Mouse (Mus musculus) hindbrain, embryonic 12.5 days (tissue): ENCODE data around the gene Extl2. TPM values are rescaled to one million over a fixed set of nuclear protein-coding genes. Genes with fewer than 3 reads are reported as not detected.

ENCODE experiments used
- ATAC-seq: fragments of 200-750 bp; cut with Nextera tagmentation; 2 replicates; pipeline ENCODE4 v1.8.0; 2017; ENCODE audit warnings: moderate TSS enrichment; ENCODE audit not compliant: low FRiP score
- H3K27ac ChIP-seq: fragments of 300-500 bp; sonication (generic); 2 replicates; pipeline ENCODE4 v1.5.1; 2016; ENCODE audit warnings: mild to moderate bottlenecking
- H3K27me3 ChIP-seq: fragments of 300-500 bp; sonication (generic); 2 replicates; pipeline ENCODE4 v1.6.1; 2016; ENCODE audit warnings: mild to moderate bottlenecking
- H3K36me3 ChIP-seq: fragments of 300-500 bp; sonication (generic); 2 replicates; pipeline ENCODE4 v1.6.1; 2016; ENCODE audit warnings: mild to moderate bottlenecking
- H3K4me1 ChIP-seq: fragments of 300-500 bp; sonication (generic); 2 replicates; pipeline ENCODE4 v1.6.1; 2016
- H3K4me2 ChIP-seq: fragments of 300-500 bp; sonication (generic); replicated peaks from 2 replicates; pipeline ENCODE4 v1.6.1; 2016; ENCODE audit warnings: mild to moderate bottlenecking
- H3K4me3 ChIP-seq: fragments of 300-500 bp; sonication (generic); 2 replicates; pipeline ENCODE4 v1.5.1; 2016; ENCODE audit warnings: mild to moderate bottlenecking
- H3K9ac ChIP-seq: fragments of 300-500 bp; sonication (generic); 2 replicates; pipeline ENCODE4 v1.6.1; 2016; ENCODE audit warnings: mild to moderate bottlenecking, moderate library complexity
- H3K9me3 ChIP-seq: fragments of 300-500 bp; sonication (generic); replicated peaks from 2 replicates; pipeline ENCODE4 v1.6.1; 2016; ENCODE audit warnings: mild to moderate bottlenecking
- WGBS: fragments of 180-500 bp; shearing (Covaris S2); methylation state at CpG from one replicate; pipeline ENCODE4 v1.1.7; 2016; 5-methylcytosine and 5-hydroxymethylcytosine counted together
- polyA plus RNA-seq: library from polyadenylated mRNA; unstranded; fragments of >200 nt; fragmentation: Nextera tagmentation; extraction: Ambion mirVana; gene quantifications from 2 replicates; pipeline ENCODE4 v1.2.1, GENCODE M21; 2016

The Extl2 gene
- polyA plus RNA-seq, 1 experiment from 2014 or later, result 27.5 TPM

DNA sequence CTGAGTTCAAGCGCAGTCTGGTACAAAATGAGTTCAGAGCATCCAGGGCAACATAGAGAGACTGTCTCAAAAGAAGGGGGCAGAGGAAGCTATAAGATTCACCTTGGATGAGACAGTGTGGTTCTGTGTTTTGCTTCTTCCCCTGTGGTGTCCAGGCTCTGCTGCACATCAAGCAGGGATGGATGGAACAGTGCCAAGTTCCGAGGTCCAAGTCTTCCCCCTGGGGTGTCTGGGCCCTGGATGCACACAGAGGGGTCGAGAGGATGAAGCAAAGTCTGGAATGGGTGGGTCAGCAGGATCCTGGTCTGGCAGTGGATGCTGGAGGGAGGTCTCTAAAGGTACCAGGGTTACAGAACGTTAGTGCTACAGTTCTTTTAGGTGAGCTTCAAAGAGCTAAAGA lies 11.3 kb downstream of the Extl2 start:
- Histone ChIP-seq H3K9ac (no peak overlapping the region), H3K27ac (no peak overlapping the region), H3K4me1 (no peaks in the 10 kb centered on the region), H3K4me3 (no peak overlapping the region), H3K36me3 (no peaks in the 10 kb centered on the region), H3K27me3 (no peaks in the 10 kb centered on the region), H3K4me2 (no peak overlapping the region), H3K9me3 (no peaks in the 10 kb centered on the region)
- no peak for ATAC-seq
- WGBS, result 70% methylated on average over 4 of the region's 4 CpGs

DNA sequence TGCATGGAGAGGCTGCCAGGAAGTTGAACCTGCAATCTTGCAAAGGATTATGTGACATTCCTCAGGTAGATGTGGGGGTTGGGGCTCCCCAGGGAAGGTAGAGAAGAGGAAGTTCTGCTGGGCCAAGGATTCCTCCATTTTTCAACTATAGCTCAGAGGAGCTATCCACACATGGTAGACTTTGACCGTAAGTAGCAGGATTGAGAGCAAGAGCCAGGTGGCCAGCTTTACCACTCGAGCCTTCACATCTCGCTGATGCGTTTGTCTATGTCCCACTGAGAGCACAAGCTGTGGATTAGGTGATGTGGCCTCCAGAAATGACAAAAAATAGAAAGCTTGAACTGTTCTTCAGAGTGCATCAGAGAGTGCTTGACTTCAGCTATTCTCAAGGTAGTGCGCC lies 11.9 kb downstream of the Extl2 start:
- Histone ChIP-seq H3K9ac (no peak overlapping the region), H3K27ac (no peak overlapping the region), H3K4me3 (no peak overlapping the region), H3K27me3 (no peaks in the 10 kb centered on the region), H3K9me3 (no peaks in the 10 kb centered on the region), H3K36me3 (no peaks in the 10 kb centered on the region), H3K4me2 (no peak overlapping the region), H3K4me1 (no peaks in the 10 kb centered on the region)
- ATAC-seq, result no peak
- 91% methylated on average over 5 of the region's 5 CpGs for WGBS

DNA sequence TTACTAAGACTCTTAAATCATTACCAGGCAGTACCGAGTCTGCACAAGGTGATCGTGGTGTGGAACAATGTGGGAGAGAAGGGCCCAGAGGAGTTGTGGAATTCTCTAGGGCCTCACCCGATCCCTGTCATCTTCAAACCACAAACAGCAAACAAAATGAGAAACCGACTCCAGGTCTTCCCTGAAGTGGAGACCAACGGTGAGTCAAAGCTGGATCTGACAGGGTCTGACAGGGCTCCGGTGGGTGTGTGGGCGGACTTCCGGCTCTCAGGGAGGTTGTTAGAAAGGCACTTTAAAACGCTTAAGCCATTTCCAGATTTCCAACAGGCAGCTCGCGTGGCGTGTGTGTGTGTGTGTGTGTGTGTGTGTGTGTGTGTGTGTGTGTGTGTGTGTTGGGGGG lies 17.0 kb downstream of the Extl2 start:
- no peaks in the 10 kb centered on the region for H3K27me3 ChIP-seq
- 92% methylated on average over 12 of the region's 12 CpGs for WGBS
- no peak for ATAC-seq
- no peaks in the 10 kb centered on the region for H3K9me3 ChIP-seq
- no peaks in the 10 kb centered on the region for H3K4me1 ChIP-seq
- H3K4me2 ChIP-seq, result no peak overlapping the region
- H3K9ac ChIP-seq, result no peak overlapping the region
- H3K4me3 ChIP-seq, result no peak overlapping the region
- H3K36me3 ChIP-seq, result peaks cover 11% of the 10 kb centered on the region
- H3K27ac ChIP-seq, result no peak overlapping the region

DNA sequence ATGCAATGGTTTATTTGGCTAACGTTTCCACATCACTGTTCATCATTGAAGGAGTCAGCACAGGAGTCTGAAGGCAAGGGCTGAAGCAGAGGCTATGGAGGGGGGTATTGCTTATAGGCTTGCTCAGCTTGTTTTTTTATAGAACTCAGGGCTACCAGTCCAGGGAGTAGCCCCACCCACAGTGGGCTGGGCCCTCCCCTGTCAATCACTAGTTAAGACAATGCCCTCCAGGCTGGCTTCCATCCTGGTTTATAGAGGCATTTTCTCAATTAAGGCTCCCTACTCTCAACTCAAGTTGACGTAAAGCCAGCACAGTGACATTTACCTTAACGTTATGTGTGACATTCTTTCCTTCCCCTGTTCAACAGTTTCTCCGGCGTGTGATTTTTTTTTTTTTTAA lies 17.4 kb downstream of the Extl2 start:
- no peaks in the 10 kb centered on the region for H3K9me3 ChIP-seq
- H3K9ac ChIP-seq, result no peak overlapping the region
- no peak overlapping the region for H3K4me2 ChIP-seq
- no peaks in the 10 kb centered on the region for H3K4me1 ChIP-seq
- H3K4me3 ChIP-seq, result no peak overlapping the region
- ATAC-seq, result no peak
- WGBS, result 89% methylated on average over 5 of the region's 5 CpGs
- H3K36me3 ChIP-seq, result peaks cover 11% of the 10 kb centered on the region
- no peak overlapping the region for H3K27ac ChIP-seq
- H3K27me3 ChIP-seq, result no peaks in the 10 kb centered on the region

DNA sequence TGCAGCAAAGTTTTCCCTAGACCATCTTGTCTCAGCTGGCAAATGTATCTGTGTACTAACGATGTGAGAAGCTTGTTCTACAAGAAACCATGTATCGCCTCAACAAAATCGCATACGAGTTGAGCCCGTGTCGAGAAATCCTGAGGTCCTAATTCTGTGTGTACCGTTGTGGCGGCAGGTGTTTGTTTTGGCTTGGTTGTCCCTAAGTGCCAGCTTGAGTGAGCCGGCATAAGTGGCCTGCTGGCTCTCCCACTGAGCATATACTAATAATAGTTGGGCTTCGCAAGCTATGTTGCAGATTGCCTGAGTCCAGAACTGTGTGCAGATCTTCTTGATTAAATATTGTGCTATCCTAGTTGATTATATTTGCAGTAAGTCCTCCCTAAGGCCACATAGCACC lies 18.4 kb downstream of the Extl2 start:
- no peaks in the 10 kb centered on the region for H3K9me3 ChIP-seq
- no peak overlapping the region for H3K9ac ChIP-seq
- no peak overlapping the region for H3K27ac ChIP-seq
- H3K4me1 ChIP-seq, result no peaks in the 10 kb centered on the region
- H3K27me3 ChIP-seq, result no peaks in the 10 kb centered on the region
- no peak overlapping the region for H3K4me2 ChIP-seq
- peaks cover 11% of the 10 kb centered on the region for H3K36me3 ChIP-seq
- ATAC-seq, result no peak
- H3K4me3 ChIP-seq, result no peak overlapping the region
- WGBS, result 90% methylated on average over 10 of the region's 10 CpGs

DNA sequence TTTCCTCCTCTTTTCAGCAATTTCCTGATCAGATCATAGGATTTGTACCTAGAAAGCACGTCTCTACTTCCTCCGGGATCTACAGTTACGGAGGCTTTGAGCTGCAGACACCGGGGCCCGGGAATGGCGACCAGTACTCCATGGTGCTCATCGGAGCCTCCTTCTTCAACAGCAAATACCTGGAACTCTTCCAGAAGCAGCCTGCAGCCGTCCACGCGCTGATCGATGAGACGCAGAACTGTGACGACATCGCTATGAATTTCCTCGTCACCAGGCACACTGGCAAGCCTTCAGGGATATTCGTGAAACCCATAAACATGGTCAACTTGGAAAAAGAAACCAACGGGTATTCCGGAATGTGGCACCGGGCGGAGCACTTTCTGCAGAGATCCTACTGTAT lies 19.7 kb downstream of the Extl2 start:
- H3K9me3 ChIP-seq, result no peaks in the 10 kb centered on the region
- peaks cover 11% of the 10 kb centered on the region for H3K36me3 ChIP-seq
- H3K4me1 ChIP-seq, result no peaks in the 10 kb centered on the region
- H3K9ac ChIP-seq, result no peak overlapping the region
- no peak overlapping the region for H3K4me3 ChIP-seq
- ATAC-seq, result no peak
- no peak overlapping the region for H3K4me2 ChIP-seq
- no peaks in the 10 kb centered on the region for H3K27me3 ChIP-seq
- 96% methylated on average over 20 of the region's 20 CpGs for WGBS
- H3K27ac ChIP-seq, result no peak overlapping the region

DNA sequence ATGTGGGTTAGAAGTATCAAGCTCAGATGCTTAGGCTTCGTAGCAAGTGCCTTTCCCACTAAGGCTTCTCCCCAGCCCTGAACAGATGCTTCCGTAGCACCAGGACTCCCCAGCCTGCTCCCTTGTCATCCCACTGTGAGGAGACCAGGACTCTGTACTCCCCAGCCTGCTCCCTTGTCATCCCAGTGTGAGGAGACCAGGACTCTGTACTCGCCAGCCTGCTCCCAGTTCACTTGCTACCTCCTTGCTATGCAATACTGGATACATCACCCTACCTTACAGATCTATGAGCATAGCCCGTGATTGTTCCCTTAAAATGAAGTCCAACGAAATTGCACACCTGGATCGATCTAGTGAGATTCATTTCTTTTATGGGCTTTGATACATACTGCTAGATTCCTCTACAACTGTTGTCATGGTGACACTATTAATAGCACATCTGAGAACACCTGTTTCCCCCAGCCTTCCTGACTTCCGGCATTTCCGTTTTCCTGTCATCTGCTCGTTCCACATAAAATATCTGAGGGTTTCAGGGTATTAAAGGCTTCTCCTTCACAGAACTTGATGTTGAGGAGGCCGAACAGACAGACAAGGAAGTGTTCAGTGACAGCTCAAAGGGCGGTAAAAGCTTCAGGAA lies 23.0 kb downstream of the Extl2 start:
- H3K27ac ChIP-seq, result no peak overlapping the region
- no peak overlapping the region for H3K4me3 ChIP-seq
- H3K9me3 ChIP-seq, result no peaks in the 10 kb centered on the region
- H3K4me2 ChIP-seq, result no peak overlapping the region
- no peak overlapping the region for H3K9ac ChIP-seq
- no peaks in the 10 kb centered on the region for H3K27me3 ChIP-seq
- 79% methylated on average over 11 of the region's 11 CpGs for WGBS
- H3K4me1 ChIP-seq, result no peaks in the 10 kb centered on the region
- no peak for ATAC-seq
- H3K36me3 ChIP-seq, result peaks cover 11% of the 10 kb centered on the region

DNA sequence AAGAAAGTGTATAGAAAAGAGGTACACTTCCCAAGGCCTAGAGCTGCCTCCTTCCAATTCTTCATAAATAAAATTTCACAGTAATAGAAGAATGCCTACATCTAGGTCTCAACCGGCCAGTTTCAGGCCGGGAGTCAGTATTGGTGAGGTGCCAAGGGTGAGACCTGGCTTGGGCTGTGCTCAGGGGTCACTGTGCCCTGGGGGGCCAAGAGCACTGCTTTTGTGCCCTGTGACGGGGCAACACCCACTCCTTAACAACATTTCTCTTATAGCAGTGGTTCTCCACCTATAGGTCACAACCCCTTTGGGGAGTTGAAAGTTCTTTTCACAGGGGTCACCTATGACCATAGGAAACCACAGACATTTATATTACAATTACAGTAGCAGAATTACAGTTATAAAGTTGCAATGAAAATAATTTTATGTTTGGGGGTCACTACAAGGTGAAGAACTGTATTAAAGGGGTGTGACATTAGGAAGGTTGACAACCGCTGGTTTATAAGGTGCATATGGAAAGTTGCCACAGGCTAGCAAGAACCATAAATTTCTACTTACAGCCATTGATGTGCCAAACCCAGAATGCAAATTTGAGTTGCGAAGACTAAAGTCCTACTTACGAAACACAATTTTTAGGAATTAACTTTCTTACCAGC lies 26.1 kb downstream of the Extl2 start:
- no peaks in the 10 kb centered on the region for H3K36me3 ChIP-seq
- H3K27me3 ChIP-seq, result no peaks in the 10 kb centered on the region
- H3K4me2 ChIP-seq, result no peak overlapping the region
- H3K4me3 ChIP-seq, result no peak overlapping the region
- no peak overlapping the region for H3K27ac ChIP-seq
- 54% methylated on average over 6 of the region's 6 CpGs for WGBS
- H3K4me1 ChIP-seq, result no peaks in the 10 kb centered on the region
- H3K9ac ChIP-seq, result no peak overlapping the region
- peak; percentile 43; the same call in 1 of the 2 replicates for ATAC-seq
- H3K9me3 ChIP-seq, result no peaks in the 10 kb centered on the region

DNA sequence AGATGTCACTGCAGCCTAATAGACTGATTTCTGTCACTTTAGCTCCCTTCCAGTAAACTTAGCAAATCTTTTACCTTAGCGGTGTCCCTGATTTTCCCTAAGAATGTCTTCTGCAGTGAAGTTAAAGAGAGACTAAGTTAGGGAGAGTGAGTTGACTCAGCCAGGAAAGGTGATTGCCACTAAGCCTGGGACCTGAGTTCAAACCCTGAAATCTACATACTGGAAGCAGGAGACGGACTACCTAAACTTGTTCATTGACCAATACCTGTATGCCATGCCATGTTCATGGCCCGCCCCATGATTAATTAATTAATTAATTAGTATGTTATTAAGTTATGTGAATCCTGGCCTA lies 26.6 kb downstream of the Extl2 start:
- H3K27ac ChIP-seq, result no peak overlapping the region
- 60% methylated on average over 3 of the region's 3 CpGs for WGBS
- H3K27me3 ChIP-seq, result no peaks in the 10 kb centered on the region
- peak; percentile 50; the same call in 1 of the 2 replicates for ATAC-seq
- no peaks in the 10 kb centered on the region for H3K36me3 ChIP-seq
- no peaks in the 10 kb centered on the region for H3K9me3 ChIP-seq
- no peak overlapping the region for H3K4me2 ChIP-seq
- no peak overlapping the region for H3K4me3 ChIP-seq
- no peak overlapping the region for H3K9ac ChIP-seq
- H3K4me1 ChIP-seq, result no peaks in the 10 kb centered on the region

DNA sequence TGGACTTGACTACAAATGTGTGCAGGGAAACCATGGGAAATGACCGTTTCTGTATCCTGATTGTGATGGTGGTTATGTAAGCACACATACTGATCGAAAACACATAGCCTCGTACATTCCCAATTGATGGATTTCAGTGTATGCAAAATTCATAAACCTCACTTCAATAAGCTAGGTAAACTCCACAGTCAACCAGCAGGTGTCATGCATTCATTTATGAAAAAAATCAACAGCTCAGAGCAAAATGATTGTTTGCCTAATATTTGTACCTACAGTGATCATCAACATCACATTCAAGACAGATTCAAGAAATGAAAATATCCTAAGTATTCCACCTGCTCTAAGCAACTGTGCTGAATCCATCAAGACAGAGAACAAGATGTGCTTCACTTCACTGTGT lies 33.5 kb downstream of the Extl2 start:
- no peak overlapping the region for H3K4me2 ChIP-seq
- no peak overlapping the region for H3K4me3 ChIP-seq
- no peaks in the 10 kb centered on the region for H3K4me1 ChIP-seq
- H3K36me3 ChIP-seq, result no peaks in the 10 kb centered on the region
- no peak overlapping the region for H3K27ac ChIP-seq
- 91% methylated on average over 3 of the region's 3 CpGs for WGBS
- H3K27me3 ChIP-seq, result no peaks in the 10 kb centered on the region
- no peak overlapping the region for H3K9ac ChIP-seq
- ATAC-seq, result no peak
- H3K9me3 ChIP-seq, result no peaks in the 10 kb centered on the region

DNA sequence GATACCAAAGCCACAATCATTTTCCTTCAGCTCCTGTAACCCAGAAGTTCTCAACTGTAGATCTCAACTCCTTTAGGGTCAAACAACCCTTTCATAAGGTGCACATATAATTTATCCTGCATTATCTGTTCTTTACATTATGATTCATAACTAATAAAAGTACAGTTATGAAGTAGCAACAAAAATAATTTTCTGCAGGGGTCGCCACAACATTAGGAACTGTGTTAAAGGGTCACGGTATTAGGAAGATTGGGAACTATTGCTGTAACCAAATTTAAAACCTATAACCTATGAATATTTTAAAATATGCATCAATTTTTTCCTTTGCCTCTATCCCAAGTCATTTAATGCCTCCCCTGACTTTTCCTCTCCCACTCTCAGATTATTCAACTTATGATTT lies 38.7 kb downstream of the Extl2 start:
- H3K4me2 ChIP-seq, result no peak overlapping the region
- no peak overlapping the region for H3K4me3 ChIP-seq
- H3K27me3 ChIP-seq, result no peaks in the 10 kb centered on the region
- H3K9ac ChIP-seq, result no peak overlapping the region
- ATAC-seq, result no peak
- H3K36me3 ChIP-seq, result no peaks in the 10 kb centered on the region
- no peak overlapping the region for H3K27ac ChIP-seq
- H3K9me3 ChIP-seq, result no peaks in the 10 kb centered on the region
- 85% methylated on average over 2 of the region's 2 CpGs for WGBS
- H3K4me1 ChIP-seq, result no peaks in the 10 kb centered on the region

DNA sequence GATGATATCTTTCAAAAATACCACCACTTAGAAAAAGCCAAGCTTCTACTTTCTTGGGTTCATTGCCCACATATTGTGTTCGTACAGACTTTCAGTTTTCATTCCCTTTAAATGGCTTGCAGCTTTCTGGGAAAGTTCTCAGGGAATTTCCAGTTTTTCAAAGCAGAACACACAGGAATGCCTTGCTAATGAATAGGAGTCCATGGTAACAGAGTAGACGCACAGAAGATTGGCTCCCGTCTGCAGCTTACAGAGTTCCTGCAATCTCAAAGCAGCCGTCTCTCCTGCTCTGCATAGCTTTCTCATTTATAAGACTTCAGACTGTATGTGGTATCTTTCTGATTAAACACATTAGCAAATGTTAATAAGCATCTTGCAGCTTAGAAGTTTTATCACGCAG lies 39.8 kb downstream of the Extl2 start:
- ATAC-seq, result no peak
- Histone ChIP-seq H3K4me1 (no peaks in the 10 kb centered on the region), H3K36me3 (no peaks in the 10 kb centered on the region), H3K27me3 (no peaks in the 10 kb centered on the region), H3K4me3 (no peak overlapping the region), H3K27ac (no peak overlapping the region), H3K9me3 (no peaks in the 10 kb centered on the region), H3K4me2 (no peak overlapping the region), H3K9ac (no peak overlapping the region)
- WGBS, result 44% methylated on average over 5 of the region's 5 CpGs

DNA sequence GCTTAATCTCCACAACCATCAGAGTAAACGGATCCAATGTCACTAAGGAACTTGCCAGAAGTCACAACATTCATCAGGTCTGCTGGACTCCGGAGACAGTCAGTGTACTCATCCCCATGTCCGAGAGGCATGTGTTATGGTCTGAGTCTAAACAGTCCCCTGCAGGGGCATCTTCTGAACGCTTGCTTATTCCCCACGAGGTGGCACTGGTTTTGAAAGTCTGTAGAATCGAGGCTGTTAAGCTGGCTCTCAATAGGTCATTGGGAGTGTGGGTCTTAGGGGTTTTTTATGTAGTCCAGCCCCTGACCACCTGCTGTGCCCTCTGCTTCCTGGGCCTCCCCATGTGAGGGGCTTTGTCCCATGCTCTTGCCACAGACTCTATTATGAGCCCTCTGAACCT lies 49.8 kb downstream of the Extl2 start:
- H3K36me3 ChIP-seq, result no peaks in the 10 kb centered on the region
- H3K9ac ChIP-seq, result no peak overlapping the region
- no peaks in the 10 kb centered on the region for H3K4me1 ChIP-seq
- H3K9me3 ChIP-seq, result no peaks in the 10 kb centered on the region
- no peak overlapping the region for H3K4me3 ChIP-seq
- 60% methylated on average over 6 of the region's 6 CpGs for WGBS
- no peak for ATAC-seq
- no peaks in the 10 kb centered on the region for H3K27me3 ChIP-seq
- no peak overlapping the region for H3K4me2 ChIP-seq
- H3K27ac ChIP-seq, result no peak overlapping the region
